Mouse (Mus musculus): ENCODE results near the gene Ctsf.
"Not testable (repeated sequence)": the region's sequence is repeated elsewhere in the genome, so short reads cannot be mapped to it uniquely, and the experiment has no call there.

The Ctsf gene

DNA sequence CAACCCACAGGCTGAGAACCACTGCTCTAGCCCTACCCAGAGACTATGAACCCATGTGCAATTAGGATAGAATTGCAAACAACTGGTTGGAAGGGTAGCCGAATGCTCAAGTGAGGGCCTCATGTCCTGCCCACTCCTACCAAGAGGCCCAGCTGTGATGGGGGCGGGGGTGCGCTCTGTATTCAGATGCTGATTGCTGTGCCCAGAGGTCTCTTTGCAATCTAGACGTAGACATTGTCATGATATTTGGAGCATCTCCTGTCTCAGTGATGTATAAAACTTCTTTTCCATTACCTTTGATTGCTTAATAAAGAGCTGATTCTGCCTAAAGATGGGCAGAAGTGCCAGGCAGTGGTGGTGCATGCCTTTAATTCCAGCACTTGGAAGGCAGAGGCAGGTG is 5.1 kb upstream of the Ctsf start:
- DNase-seq (ENCODE audit: low read depth, low spot score): no peak

DNA sequence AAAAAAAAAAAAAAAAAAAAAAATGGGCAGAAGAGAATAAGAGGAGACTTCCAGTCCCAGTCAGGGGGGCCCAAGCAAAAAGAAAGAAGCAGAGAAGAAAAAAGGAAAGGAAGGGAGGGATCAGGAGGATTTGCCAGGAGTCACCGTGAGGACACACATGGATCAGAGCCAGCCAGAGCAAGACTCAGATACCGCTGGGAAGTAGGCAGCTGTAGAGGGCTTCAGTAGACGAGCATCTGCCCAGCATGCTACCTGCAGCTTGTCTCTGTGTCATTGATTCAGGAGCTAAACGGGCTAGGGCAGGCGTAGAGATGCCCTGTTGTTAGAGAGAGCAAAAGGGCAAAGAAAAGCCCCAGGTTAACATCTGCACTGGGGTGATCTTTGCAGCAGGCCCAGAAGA is 4.6 kb upstream of the Ctsf start:
- DNase-seq (ENCODE audit: low read depth, low spot score): no peak

DNA sequence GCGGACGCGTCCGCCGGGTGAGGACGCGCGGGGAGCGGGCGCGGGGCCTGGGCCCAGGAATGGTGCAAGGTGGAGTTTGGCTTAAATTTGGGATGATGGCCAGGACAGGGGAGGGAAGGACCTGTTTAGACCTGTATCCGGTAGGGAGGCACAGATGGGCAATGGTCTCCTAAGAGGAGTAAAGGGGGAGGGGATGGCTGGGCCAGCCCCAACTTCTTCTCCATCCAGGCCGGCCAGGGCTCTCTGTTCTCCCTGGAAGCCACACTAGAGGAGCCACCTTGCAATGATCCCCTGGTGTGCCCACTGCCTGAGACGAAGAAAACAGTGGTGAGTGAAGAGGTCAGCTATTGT is 515 bp downstream of the Ctsf start:
- DNase-seq (ENCODE audit: low read depth, low spot score): no peak

DNA sequence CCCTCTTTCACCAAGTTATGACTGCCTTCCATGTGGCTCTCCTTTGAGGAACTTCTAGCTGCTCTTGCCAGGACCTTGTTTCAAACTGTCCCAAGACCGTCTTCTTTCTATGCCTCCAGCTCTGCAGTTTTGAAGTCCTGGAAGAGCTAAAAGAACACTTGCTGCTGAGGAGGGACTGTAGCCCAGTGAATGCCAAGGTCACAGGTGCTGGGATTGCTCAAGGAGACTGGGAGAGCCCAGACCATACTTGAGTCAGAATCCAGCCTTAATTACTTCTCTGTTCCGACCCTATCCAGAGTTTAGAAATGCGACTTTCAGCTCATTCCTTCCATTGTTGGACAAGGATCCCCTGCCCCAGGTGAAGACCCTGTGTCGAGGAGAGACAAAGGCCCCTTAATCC is 1.0 kb downstream of the Ctsf start:
- no peak for DNase-seq (ENCODE audit: low read depth, low spot score)

DNA sequence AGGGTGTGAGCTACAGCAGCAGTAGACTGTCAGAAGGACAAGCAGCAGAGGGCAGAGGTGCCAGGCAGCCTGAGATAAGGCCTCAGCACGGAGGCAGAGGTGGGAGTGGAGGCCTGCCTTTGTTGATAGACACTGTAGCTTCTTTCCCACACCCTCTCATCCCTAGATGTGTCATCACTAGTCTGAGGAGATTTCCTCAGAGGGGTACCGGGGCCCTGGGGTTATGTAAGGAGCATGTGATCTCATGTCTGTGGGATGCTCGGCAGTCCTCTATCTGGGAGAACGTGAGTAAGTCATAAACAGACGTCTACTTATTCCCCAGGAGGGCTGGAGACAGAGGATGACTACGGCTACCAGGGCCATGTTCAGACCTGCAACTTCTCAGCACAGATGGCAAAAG is 4.2 kb downstream of the Ctsf start:
- DNase-seq (ENCODE audit: low read depth, low spot score): no peak

DNA sequence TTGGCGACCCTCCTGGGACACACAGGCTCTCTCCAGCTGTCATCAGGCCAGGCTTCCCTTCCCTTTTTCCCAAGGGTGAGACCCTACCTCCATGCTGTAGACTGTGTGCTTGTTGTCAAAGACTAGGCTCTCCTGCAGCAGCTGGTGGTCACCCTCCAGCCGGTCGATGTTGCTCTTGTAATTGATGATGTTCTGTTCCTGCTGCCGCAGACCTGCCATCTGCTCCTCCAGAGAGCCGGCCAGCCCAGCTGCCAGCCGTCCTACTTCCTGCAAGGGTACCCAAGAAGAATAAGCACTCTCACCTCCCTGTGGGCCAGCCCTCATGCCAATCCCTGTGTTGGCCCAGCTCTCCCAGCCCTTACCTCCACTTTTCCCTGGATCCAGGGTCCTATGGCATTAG is 8.1 kb downstream of the Ctsf start:
- DNase-seq (ENCODE audit: low read depth, low spot score): no peak

DNA sequence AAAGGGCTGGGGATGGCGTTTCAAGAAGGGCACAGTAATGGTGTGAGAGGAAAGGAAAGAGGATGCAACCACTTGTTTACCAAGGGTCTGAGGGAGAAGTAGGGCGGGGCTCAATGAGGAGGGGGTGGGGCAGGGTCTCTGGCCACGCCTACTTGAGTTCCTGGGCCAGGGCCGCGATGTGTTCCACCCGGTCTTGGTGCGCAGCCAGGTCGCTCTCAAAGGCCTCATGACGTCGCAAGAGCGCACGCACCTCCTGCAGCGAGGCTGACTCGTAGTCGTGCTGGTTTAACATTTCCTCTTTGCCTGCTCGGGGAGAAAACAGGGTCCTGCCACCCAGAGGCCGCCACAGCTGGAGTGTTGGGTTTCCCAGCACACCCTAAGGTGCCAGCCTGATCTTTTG is 10.2 kb downstream of the Ctsf start:
- no peak for DNase-seq (ENCODE audit: low read depth, low spot score)

DNA sequence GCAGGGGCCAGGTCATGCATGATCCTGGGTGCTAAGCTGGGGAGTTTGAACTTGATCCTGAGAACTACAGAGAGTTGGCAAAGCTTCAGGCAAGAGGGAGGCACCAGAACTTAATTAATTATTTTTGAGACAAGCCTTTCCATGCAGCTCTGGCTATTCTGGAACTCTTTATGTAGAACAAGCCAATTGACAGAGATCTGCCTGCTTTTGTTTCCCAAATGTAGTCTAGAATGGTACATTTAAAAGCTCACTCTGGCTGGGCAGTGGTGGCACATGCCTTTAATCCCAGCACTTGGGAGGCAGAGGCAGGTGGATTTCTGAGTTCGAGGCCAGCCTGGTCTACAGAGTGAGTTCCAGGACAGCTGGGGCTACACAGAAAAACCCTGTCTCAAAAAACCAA is 19.7 kb downstream of the Ctsf start:
- not testable (repeated sequence) for DNase-seq (ENCODE audit: low read depth, low spot score)

DNA sequence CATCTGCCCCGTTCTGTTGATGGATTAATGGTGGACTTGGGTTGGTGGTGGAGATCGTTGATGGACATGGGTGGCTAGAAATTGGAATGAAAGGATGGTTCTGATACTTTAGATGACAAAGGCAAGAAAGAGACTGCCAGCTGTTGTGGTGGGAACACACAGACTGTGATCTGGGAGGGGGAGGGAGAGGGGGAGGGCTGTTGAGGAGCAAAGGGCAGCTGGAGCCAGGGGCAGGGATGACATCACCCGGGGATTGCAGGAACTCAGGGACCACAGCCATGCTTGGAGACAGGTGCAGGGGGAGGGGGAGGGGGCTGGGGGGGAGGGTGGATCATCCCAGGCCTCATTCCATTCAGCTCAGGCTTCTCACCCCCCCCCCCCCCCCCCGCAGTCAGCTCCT is 21.3 kb downstream of the Ctsf start:
- DNase-seq (ENCODE audit: low read depth, low spot score): no peak

DNA sequence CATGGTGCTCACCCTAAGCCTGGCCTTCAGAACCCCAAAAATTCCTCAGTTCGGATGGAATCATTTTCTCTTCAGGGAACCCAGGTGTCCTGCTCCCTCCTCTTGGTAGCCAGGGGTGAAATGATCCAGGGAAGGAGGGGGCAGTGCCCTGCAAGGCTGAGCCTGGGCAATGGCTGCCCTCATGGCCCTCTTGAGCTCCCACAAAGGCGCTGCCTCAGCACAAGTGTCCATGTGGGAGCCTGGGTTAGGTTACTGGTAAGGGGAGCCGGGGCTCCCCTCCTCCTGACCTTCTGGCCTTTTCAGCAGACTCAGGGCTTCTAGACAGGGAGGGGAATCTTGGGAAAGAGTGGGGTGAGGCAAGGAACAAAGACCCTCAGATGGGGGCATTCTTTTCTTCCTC is 21.8 kb downstream of the Ctsf start:
- no peak for DNase-seq (ENCODE audit: low read depth, low spot score)

DNA sequence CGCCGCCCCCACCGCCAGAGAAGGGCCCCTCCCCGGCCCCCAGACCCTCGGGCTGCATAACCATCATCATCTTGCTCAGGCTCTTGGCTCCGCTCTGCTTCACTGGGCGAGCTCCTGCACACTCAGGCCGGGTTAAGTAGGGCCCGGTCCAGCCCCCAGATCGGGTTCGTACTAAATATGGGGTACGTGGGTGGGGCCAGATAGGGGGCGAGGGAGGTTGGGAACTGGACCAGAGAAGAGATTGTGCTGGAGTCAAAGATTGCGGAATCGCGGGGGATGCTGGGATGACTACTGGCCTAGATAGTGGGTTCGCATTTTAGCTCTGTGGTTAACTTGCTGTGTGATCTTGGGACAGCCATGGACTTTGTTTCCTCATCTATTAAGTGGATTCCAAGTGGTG is 22.9 kb downstream of the Ctsf start, which contains the start of gene Actn3:
TSS of gene Actn3 (minus strand) at position 125 of the 400 bp plus-strand sequence.
- DNase-seq (ENCODE audit: low read depth, low spot score): no peak

DNA sequence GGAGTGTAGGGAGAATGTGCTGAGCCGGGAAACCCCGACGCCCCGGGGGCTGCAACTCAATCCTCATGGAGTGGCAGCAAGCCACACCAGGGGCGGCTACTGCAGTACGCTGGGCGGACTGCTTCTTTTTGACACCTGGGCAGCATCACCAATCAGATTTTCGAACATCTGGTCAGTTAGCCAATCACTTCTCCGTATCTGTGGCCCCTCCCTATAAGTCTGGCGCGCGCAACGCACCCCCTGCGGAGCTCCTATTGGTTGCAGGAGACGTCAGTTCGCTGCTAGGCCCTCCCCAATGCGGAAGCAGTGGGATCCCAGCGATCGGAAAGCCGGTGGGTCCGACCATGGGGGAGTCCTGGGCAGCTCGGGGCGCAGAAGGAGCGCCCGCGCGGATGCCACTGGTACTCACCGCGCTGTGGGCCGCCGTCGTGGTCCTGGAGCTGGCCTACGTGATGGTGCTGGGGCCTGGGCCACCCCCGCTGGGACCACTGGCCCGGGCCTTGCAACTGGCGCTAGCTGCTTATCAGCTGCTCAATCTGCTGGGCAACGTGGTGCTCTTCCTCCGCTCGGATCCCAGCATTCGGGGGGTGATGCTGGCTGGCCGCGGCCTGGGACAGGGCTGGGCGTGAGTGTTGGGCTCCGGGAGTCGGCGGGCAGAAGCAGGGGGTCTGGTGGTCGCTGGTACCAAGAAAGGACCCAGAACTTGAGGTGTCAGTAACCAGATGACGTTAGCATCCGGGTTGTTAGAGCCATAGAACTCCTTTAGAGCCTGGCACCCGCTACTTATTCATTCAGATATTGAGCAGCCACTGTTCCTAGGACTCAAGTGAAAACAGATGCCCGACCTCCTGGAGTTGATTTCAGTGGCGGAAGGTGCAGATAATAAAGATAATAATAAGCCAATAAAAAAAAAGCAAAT is 23.7 kb downstream of the Ctsf start, which contains the start of gene Zdhhc24:
TSS of gene Zdhhc24 (plus strand) at position 264 of the 919 bp plus-strand sequence.
- DNase-seq (ENCODE audit: low read depth, low spot score): peak; percentile 86

DNA sequence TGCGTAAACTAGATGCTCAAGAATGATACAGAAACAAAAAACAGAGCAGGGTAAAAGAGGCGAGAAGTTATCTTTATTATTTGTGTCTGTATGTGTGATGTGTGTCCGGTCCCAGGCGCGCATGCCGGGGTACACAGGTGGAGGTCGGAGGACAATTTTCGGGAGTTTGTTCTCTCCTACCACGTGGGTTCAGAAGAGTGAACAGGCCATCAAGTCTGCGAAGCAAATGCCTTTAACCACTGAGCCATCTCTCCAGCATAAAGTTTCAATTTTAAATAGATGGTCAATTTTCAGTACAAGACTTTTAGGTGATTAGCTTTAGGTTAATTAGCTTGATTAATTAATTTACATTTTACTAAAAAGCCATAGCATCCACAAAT is 24.4 kb downstream of the Ctsf start:
- DNase-seq (ENCODE audit: low read depth, low spot score): no peak

DNA sequence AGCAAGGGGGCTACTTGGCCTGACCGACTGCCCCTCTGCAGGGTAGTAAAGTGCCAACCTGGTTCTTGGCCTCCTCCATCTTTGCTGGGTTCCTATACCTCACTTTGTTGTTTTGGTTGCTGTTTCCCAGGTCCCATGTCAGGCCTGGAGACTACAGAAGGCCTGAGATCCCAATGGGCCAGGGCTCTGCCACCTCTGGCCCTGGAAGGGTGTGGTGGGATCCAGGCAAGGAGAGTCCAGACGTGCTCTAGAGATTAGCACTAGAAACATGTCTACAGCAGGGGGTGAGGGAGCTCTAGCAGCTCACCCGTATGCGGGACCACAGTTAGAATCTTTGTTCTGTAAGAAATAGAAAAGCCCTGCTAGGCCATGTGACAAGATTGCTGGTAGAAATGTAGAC is 29.0 kb downstream of the Ctsf start:
- DNase-seq (ENCODE audit: low read depth, low spot score): no peak

DNA sequence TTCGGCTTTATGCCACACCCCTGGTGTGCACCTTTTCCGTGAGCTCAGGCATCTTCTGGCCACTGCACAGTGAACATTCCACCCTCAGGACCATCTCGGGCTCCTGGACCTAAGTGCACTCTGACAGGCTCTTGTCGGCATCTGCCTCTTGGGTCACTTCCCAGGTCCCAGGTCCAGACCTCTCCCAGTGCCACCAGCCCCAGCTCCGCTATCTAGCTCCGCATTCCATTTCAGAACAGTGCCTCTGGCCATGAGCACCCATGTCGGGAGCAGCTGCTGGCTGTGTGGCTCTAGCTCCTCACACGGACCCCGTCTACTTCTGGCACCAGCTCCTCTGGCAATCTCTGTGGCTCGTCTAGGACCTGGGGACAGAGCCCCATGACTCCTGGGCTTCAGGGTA is 34.9 kb downstream of the Ctsf start:
- no peak for DNase-seq (ENCODE audit: low read depth, low spot score)

DNA sequence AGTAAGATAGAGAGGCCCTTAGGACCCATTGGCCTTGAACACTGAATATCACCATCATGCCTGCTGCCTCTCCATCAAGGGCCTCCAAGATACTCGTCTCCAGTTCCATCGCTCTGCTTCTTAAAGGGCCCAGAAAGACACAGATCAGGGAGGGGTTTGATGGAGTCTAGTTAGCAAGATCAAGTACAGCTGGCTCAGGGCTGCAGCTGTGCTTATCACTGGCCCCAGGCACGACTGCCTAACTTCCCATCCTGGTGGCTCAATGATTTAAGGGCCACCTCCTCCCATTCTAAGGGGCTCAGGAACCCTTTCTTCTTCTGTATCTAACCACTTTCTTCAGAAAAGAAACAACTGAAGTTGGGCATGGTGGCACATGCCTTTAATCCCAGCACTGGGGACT is 36.9 kb downstream of the Ctsf start:
- DNase-seq (ENCODE audit: low read depth, low spot score): no peak

DNA sequence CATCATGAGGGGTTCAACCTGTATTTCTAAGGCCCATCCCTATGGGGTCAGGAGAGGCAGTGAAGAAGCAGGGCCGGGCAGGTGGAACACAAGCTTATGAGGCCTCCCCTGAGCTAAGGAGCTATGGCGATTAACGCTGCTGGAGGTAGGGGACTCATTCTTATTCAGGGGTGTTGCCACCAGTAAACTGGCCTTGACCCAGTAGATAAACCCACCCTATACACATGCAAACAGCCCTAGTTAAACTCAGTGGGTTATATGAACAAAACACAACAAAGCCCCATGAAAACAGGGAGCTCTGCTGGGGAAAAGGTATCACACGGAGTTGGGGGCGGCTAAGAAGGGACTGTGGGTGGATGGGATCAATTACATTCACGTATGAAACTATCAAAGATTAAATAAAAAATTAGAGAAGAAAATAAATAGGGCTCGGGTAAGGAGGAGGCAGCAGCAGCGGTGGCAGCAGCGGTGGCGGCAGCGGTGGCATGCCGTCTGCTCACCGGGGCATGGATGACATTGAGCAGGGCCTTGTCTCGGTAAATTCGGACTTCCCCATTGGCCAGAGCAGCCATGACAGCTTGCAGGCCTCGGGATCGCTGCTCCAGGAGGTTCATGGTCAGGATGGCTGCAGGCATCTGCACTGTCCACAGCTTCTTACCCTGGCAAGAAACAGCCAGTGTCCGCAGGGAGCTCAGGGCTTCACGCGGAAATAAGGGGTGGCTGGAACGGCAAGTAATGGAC is 42.0 kb downstream of the Ctsf start:
- DNase-seq (ENCODE audit: low read depth, low spot score): no peak

DNA sequence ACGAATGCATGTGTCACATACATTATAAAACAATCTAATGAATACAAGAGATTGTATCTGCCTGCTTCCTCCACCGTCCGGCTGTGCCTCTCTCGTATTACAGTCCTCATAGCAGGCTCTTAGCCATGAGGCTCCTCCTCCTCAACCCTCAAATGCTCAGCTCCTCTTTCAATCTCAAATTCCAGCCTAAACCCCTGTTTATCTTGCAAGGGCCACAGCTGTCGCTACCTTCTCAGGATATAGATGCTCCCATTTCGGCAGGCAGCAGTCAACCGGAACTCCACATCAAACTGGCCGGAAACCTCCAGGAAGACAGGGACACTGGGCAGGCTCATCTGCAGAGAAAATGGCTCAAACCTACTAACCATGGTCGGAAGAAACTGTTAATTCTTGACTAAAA is 44.0 kb downstream of the Ctsf start:
- DNase-seq (ENCODE audit: low read depth, low spot score): no peak

DNA sequence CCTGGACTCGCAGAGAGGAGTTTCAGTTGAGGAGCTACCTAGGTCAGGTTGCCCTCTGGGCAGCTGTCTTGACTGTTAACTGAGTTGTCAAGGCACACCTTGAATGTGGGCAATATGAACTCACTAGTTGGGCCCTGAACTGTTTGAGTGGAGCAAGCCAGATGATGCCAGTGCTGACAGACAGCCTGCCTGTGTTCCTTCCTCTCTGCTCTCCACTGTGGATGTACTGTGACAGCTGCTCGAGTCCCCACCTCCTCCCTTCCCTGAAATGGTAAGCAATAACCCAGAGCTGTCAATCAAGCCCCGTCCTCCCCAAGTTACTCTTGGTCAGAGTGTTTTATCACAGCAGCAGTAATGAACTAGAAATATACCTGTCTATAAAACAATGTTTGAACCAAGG is 45.0 kb downstream of the Ctsf start:
- DNase-seq (ENCODE audit: low read depth, low spot score): no peak

DNA sequence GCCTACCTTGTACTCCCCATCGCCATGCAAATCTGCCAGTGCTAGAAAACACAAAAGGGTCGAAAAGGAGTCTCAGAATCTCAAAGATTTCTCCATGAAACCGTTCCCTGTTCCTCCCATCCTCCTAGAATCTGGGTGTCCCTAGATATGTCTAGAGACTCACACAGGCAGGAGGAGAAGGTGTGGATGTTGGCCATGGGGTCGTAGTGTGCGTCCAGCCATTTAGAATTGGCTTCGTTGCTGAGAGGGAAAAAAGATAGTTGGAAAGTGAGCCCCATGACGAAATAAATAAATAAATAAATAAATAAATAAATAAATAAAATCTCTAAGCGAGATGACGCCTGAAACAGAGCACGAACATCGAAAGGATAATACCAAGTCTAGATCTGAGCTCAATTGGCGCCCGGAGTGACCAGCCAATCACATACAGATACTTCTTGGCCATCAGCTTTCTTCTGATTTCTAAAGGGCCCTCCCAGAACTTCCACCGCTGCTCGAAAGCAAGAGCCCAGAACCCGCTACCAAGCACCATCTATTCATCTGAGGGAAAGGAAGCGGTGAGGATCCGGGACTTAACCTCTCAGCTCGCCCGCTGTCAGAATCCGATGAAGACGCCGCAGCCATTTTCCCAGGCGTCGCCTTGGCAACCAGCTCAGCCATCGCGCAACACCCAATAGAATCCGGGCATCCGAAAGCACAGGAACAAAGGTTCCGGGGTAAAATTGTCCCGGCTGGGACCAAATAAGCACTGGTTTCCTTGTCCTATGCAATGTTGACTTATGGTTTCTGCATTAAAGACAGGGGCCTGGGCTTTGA is 51.3 kb downstream of the Ctsf start, which contains the start of gene Bbs1:
TSS of gene Bbs1 (minus strand) at position 650 of the 816 bp plus-strand sequence.
- peak; percentile 79 for DNase-seq (ENCODE audit: low read depth, low spot score)

DNA sequence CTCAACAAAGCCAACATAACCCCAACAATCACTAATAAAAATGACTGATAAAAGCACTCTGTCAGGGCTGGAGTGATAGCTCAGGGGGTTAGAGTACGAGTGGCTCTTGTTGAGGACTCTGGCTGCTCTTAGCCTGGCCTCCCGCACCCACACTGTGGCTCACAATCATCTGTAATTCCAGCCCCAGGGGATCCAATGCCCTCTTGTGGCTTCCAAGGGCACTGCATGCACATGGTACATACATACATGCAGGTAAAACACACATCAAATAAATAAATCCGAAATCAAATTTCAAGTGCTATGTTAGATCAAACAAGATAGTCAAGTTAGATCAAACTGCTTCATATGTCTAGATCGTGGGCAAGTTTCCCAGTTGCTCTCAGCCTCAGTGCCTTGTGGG is 53.2 kb downstream of the Ctsf start:
- DNase-seq (ENCODE audit: low read depth, low spot score): no peak

DNA sequence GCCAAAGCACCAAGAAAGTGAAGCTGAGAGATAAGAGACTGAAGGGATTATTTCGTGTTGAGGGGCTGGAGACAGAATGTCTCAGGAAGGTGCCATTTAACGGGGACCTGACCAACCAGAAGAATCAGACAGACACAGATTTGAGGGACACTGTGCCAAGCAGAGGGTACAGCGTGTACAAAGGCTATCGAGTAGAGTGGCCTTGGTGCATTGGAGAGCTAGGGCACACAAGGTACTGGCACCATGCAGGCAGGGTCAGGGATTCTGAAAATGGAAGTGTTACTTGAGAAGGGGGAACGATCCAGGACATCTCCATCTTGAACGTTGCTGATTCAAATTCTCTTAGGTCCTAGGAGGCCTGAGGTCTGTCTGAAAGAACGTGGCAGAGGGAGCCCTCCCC is 54.4 kb downstream of the Ctsf start:
- DNase-seq (ENCODE audit: low read depth, low spot score): no peak

Measured in retina, adult 2 months (tissue).